Mouse (Mus musculus) MEL (cell line): ENCODE measurements at regions not wholly inside any gene's neighbourhood (a gene's known extent, or its start where the extent isn't known, plus 50 kb on each side); places are given as distances from the start of the nearest gene placed in this dataset.

Experiments used
- BHLHE40 ChIP-seq: IDR thresholded peaks from 2 replicates; pipeline ENCODE4 v1.6.1; 2012; ENCODE audit warnings: low read depth, mild to moderate bottlenecking, inconsistent platforms, low read length, improper control_type of control experiment, borderline replicate concordance
- CHD1 ChIP-seq: IDR thresholded peaks from 2 replicates; pipeline ENCODE4 v1.6.1; 2012; ENCODE audit warnings: low read depth, mild to moderate bottlenecking, inconsistent platforms, low read length, improper control_type of control experiment
- CTCF ChIP-seq, 3 experiments: IDR thresholded peaks in 2 of 3; conservative IDR thresholded peaks in 1 of 3; 2 replicates each; pipeline ENCODE4 v1.5.1; 2011 to 2012; ENCODE audit warnings: low read length in 3 of 3, low read depth in 2 of 3, mild to moderate bottlenecking in 2 of 3, improper control_type of control experiment in 1 of 3, inconsistent platforms in 1 of 3, mixed read lengths in 1 of 3, moderate library complexity in 1 of 3; ENCODE audit not compliant: control insufficient read depth in 1 of 3, insufficient read depth in 1 of 3, poor library complexity in 1 of 3, severe bottlenecking in 1 of 3
- EP300 ChIP-seq, 2 experiments: IDR thresholded peaks; 2 replicates each; pipeline ENCODE4 v1.6.1; 2011; ENCODE audit warnings: improper control_type of control experiment in 2 of 2, low read length in 2 of 2, low read depth in 1 of 2, mild to moderate bottlenecking in 1 of 2
- KAT2A ChIP-seq: conservative IDR thresholded peaks from 2 replicates; pipeline ENCODE4 v1.6.1; 2012; ENCODE audit warnings: low read depth, low read length, improper control_type of control experiment, inconsistent platforms
- POLR2A ChIP-seq, 2 experiments: IDR thresholded peaks; 2 replicates each; pipeline ENCODE4 v1.6.1; 2011 to 2012; ENCODE audit warnings: low read length in 2 of 2, mild to moderate bottlenecking in 2 of 2, control low read depth in 1 of 2, improper control_type of control experiment in 1 of 2, low read depth in 1 of 2, moderate library complexity in 1 of 2; ENCODE audit not compliant: control insufficient read depth in 1 of 2, insufficient read depth in 1 of 2, poor library complexity in 1 of 2
- POLR2AphosphoS2 ChIP-seq: IDR thresholded peaks from 2 replicates; pipeline ENCODE4 v1.6.1; 2011; ENCODE audit warnings: low read length, improper control_type of control experiment
- TCF12 ChIP-seq: IDR thresholded peaks from 2 replicates; pipeline ENCODE4 v1.6.1; 2014; ENCODE audit warnings: low read depth, mild to moderate bottlenecking, inconsistent platforms, low read length, improper control_type of control experiment, moderate library complexity
- USF1 ChIP-seq: IDR thresholded peaks from 2 replicates; pipeline ENCODE4 v1.6.1; 2014; ENCODE audit warnings: low read depth, mild to moderate bottlenecking, inconsistent platforms, low read length, improper control_type of control experiment, moderate library complexity

GRCm38 (mm10) chr14:18963864-18964263, 69.8 kb upstream of the Ube2e2 start:
- TF ChIP-seq EP300 (IDR thresholded peaks at IDR 0.05; ENCODE audit: low read depth in 1 of 2, low read length in 2 of 2) (no peak), POLR2A (IDR thresholded peaks at IDR 0.05; ENCODE audit: control insufficient read depth in 1 of 2, insufficient read depth in 1 of 2, low read depth in 1 of 2, low read length in 2 of 2, poor library complexity in 1 of 2) (no peak), CTCF (IDR thresholded peaks at IDR 0.05 in 2 of 3, conservative IDR thresholded peaks at IDR 0.05 in 1 of 3; ENCODE audit: control insufficient read depth in 1 of 3, insufficient read depth in 1 of 3, low read depth in 2 of 3, low read length in 3 of 3, poor library complexity in 1 of 3, severe bottlenecking in 1 of 3) (no peak), CHD1 (no peak), USF1 (no peak), POLR2AphosphoS2 (no peak), TCF12 (no peak), BHLHE40 (no peak), KAT2A (no peak)
